Mouse (Mus musculus) lung, postnatal 0 days (tissue): ENCODE measurements at regions not wholly inside any gene's neighbourhood (a gene's known extent, or its start where the extent isn't known, plus 50 kb on each side); places are given as distances from the start of the nearest gene placed in this dataset.

Source experiments
- CTCF ChIP-seq: IDR thresholded peaks from 2 replicates; pipeline ENCODE4 v1.5.1; 2016; ENCODE audit warnings: antibody characterized with exemption, mild to moderate bottlenecking
- EP300 ChIP-seq: IDR thresholded peaks from 2 replicates; pipeline ENCODE4 v1.6.1; 2016; ENCODE audit warnings: antibody characterized with exemption, mild to moderate bottlenecking, control low read depth

GRCm38 (mm10) chr8:10927187-10927586, 81.1 kb downstream of the Irs2 start:
- TF ChIP-seq CTCF (no peak), EP300 (no peak)
